Mouse (Mus musculus) right cerebral cortex, postnatal 4 days (tissue): ENCODE measurements around the gene Arhgef25.
"Not testable (repeated sequence)": the region's sequence is repeated elsewhere in the genome, so short reads cannot be mapped to it uniquely, and the experiment has no call there.

Experiments
- DNase-seq: peaks from one replicate; pipeline ENCODE4 v3.0.0-alpha.2; 2022

The Arhgef25 gene

DNA sequence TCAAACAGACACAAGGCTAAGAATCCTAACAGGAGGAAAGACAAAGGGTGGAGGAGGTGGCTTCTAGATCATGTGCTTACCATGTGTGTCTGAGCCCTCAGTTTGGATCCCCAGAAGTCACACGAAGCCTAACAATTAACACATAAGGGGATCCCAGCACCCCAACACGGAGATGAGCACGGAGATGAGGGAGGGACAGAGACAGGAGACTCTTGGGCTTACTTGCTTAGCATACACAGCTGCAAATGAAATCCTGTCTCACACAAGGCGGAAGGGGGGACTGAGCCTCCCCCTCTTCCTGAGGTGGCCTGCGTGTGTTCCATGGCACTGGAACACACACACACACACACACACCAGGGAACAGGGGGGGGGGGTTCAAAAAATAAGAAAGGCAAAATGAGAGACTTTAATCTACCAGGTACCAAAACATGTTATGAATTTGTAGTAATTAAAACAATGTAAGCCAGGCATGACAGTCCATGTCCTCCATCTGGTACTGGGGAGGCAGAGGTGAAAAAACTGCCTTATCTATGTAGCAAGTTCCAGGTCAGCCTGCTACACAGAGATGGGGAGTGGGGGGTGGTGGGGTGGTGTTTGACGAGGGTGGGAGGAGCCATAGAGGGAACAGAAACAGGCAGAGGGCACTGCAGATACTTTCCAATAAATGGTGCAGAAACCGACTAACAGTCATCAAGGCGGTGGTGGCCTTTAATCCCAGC, 54.6 kb downstream of the Arhgef25 start:
- DNase-seq: no peak

DNA sequence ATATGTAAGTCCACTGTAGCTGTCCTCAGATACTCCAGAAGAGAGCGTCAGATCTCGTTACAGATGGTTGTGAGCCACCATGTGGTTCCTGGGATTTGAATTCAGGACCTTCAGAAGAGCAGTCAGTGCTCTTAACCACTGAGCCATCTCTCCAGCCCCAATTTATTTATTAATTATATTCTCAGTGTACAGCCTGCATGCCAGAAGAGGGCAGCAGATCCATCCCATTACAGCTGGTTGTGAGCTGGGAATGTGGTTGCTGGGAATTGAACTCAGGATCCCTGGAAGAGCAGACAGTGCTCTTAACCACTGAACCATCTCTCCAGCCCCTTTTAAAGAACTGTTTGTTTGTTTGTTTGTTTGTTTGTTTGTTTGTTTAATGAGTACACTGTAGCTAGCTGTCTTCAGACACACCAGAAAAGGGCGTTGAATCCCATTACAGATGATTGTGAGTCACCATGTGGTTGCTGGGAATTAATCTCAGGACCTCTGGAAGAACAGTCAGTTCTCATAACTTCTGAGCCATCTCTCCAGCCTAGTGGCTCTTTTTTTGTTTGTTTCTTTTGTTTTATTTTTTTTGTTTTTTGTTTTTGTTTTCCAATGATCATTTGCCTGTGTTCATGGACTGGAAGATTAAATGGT, 55.4 kb downstream of the Arhgef25 start:
- not testable (repeated sequence) for DNase-seq
